ENCODE assay signal across 26 mouse cellular contexts in genomic region chr13:104651763-104652162, GRCm38 (mm10).
DNase-seq lines count a peak whose midpoint lies in the region; ATAC-seq lines count a peak whose summit lies in the region.
"Had no signal": no experiment of that assay in that cellular context is flagged by ENCODE, and none has a peak within 500 bp of the region (broad histone marks: within the 10 kb centered on the region; RNA-seq: fewer than 3 reads in every experiment).

No protein-coding gene starts in this region.

- intact Hi-C loops in heart, postnatal 25 days (cut with DNase I): no loop called here

- H3K4me3 ChIP-seq in heart, embryonic 16.5 days (ENCODE audit: low read length): no peak overlapping the region
- H3K4me3 ChIP-seq: forebrain, embryonic 13.5 days; hindbrain, embryonic 13.5 days; megakaryocyte, embryonic 14.5 days; midbrain, embryonic 12.5 days; myocyte; neural tube, embryonic 12.5 days had no signal

- no peaks in the 10 kb centered on the region for H3K4me1 ChIP-seq in heart, embryonic 16.5 days (ENCODE audit: control insufficient read depth, insufficient read depth, low read length)
- H3K4me1 ChIP-seq: forebrain, embryonic 13.5 days; hindbrain, embryonic 13.5 days; megakaryocyte, embryonic 14.5 days; midbrain, embryonic 12.5 days; neural tube, embryonic 12.5 days had no signal

- 46% methylated on average over 2 of the region's 2 CpGs for WGBS in heart, embryonic 16.5 days

- DNase-seq in gastrocnemius, adult 18-20 months (ENCODE audit: low spot score): peak; percentile 35
- no peak for DNase-seq in gastrocnemius, postnatal 4 days (ENCODE audit: low spot score in 2 of 2)
- DNase-seq in heart, postnatal 25 days (ENCODE audit: low spot score): no peak
- peak; percentile 23 for DNase-seq in 3T3-L1 (ENCODE audit: low read depth, low spot score)
- DNase-seq in NIH3T3 (ENCODE audit: low read depth): peak; percentile 39
- no peak for DNase-seq in embryo, embryonic 9.5 days (ENCODE audit: extremely low spot score)
- no peak for DNase-seq in layer of hippocampus, postnatal 36 days
- DNase-seq: adrenal gland, adult 8-10 months; B cell, adult 2 months; cerebellum, adult 2 months; gastrocnemius, postnatal 36 days; kidney, adult 9 months; kidney, postnatal 10 days; liver; lung, embryonic 14.5 days; lung, postnatal 4 days; thymus, postnatal 4 days had no signal

- 0 out of 2 replicates have a peak, but pooled peaks cover 2% of the 10 kb centered on the region for H3K36me3 ChIP-seq in heart, embryonic 16.5 days (ENCODE audit: control insufficient read depth, insufficient read depth)
- H3K36me3 ChIP-seq: midbrain, embryonic 12.5 days had no signal

- H3K27ac ChIP-seq in heart, embryonic 16.5 days (ENCODE audit: low read length): no peak overlapping the region
- H3K27ac ChIP-seq: forebrain, embryonic 13.5 days; hindbrain, embryonic 13.5 days; liver, embryonic 14.5 days; midbrain, embryonic 12.5 days; neural tube, embryonic 12.5 days had no signal

- ATAC-seq in heart, embryonic 16.5 days (replicated peaks; ENCODE audit: extremely low read depth, insufficient read depth, low FRiP score): peak; percentile 60
- ATAC-seq: forebrain, embryonic 13.5 days; intestine, embryonic 16.5 days had no signal

- no peaks in the 10 kb centered on the region for H3K27me3 ChIP-seq in heart, embryonic 16.5 days (ENCODE audit: control insufficient read depth, insufficient read depth, low read length)
- H3K27me3 ChIP-seq: forebrain, embryonic 13.5 days; hindbrain, embryonic 13.5 days; megakaryocyte, embryonic 14.5 days; midbrain, embryonic 12.5 days; neural tube, embryonic 12.5 days had no signal

- H3K4me2 ChIP-seq in heart, embryonic 16.5 days (ENCODE audit: low read depth, low read length): no peak overlapping the region
- H3K4me2 ChIP-seq: forebrain, embryonic 13.5 days; hindbrain, embryonic 13.5 days; lung, embryonic 14.5 days; midbrain, embryonic 12.5 days; neural tube, embryonic 12.5 days had no signal

- H3K9ac ChIP-seq in heart, embryonic 16.5 days (ENCODE audit: low read length): no peak overlapping the region
- H3K9ac ChIP-seq: forebrain, embryonic 13.5 days; hindbrain, embryonic 13.5 days; liver, embryonic 14.5 days; lung, embryonic 14.5 days; midbrain, embryonic 12.5 days; neural tube, embryonic 12.5 days had no signal

- no peaks in the 10 kb centered on the region for H3K9me3 ChIP-seq in heart, embryonic 16.5 days (replicated peaks; ENCODE audit: control insufficient read depth, low read length)
- H3K9me3 ChIP-seq: forebrain, embryonic 13.5 days; hindbrain, embryonic 13.5 days; megakaryocyte, embryonic 14.5 days; midbrain, embryonic 12.5 days; neural tube, embryonic 12.5 days had no signal

Comparison
In these comparisons a context has a peak if more than half of its experiments do, and no peak if none do; other contexts are left out.
1. DNase-seq: peak in gastrocnemius, adult 18-20 months (single experiment), 3T3-L1 (single experiment) and NIH3T3 (single experiment); none in gastrocnemius, postnatal 4 days (0 of 2), heart, postnatal 25 days (single experiment), embryo, embryonic 9.5 days (single experiment) and layer of hippocampus, postnatal 36 days (0 of 2).